Mouse (Mus musculus) monocyte, adult 5-6 weeks (primary cell): Measurements from ENCODE around the gene Ubqln4. TPM values are rescaled to one million over a fixed set of nuclear protein-coding genes. Genes with fewer than 3 reads are reported as not detected.
A peak's percentile ranks its signal among the peaks of the same experiment; 100 is the strongest.

Experiments
- ATAC-seq: fragments of 153-309, 156-312 bp; replicated peaks from 2 replicates; pipeline ENCODE4 v1.8.0; 2017; ENCODE audit warnings: mild to moderate bottlenecking; ENCODE audit not compliant: low TSS enrichment, insufficient number of reproducible peaks, severe bottlenecking, poor library complexity, low FRiP score
- total RNA-seq: library from RNA; stranded (forward); fragments of 200-1000, 200-491, 200-594 nt; gene quantifications from 3 replicates; pipeline ENCODE4 v1.2.3, GENCODE M21; 2017

Gene Ubqln4
- total RNA-seq, 1 experiment from 2014 or later, result 19.6 TPM

DNA sequence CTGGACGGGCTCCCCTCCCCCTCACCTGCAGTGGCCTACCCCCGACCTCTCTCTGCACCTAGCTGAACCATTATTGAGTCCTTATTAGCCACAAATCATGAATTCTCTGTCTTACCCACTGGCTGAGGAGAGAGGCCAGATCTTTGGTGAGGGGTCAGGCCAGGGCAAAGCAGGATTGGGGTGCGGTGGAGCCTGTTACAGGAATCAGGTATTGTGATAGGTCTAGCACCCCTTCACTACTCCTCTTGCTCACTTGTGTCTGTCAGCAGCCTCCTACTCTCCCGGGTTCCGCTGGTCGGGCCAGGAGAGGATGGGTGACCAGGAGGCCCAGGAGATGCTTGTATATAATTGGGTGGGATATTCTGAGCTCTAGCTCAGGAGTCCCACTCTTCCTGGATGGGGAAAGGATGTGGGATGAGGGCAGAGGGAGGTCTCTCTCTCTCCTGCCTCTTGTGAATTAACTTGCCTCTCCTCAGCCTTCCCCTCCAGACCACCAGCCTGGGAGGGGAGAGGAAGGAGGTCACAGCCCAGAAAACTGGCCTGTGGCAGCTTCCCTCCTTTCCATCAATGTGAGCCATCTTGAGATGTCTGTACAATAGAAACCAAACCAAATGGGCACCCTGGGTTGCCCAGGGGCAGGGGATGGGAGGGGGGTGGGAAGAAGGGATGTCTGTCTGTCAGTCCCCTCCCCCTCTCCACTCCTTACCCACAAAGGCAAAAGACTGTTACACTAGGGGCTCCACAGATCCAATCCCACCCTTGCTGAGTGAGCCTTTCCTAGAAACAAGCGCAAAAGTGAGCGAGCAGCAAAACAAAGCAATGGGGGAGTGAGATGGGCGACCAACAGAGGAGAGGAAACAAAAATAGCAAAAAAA is 15.1 kb upstream of the Ubqln4 start:
- ATAC-seq, result no peak

DNA sequence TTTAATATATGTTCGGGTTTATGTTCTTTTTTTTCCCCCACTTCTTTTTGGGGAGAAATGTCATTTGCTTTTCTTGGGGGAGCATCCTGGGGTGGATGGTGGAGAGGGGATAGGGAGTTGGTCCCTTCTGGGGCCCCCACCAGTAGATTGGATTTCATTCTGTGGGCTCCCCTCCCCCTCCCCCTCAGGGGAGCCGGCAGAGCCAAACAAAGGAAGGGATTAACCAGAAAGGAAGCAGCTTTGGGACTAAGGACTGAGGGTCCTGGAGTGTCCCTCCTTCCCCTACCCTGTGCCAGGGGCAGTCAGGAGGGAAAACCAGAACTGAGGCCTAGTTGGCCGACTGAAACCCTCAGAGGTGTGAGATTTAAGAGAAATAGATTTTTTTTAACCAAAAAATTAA is 14.2 kb upstream of the Ubqln4 start:
- no peak for ATAC-seq

DNA sequence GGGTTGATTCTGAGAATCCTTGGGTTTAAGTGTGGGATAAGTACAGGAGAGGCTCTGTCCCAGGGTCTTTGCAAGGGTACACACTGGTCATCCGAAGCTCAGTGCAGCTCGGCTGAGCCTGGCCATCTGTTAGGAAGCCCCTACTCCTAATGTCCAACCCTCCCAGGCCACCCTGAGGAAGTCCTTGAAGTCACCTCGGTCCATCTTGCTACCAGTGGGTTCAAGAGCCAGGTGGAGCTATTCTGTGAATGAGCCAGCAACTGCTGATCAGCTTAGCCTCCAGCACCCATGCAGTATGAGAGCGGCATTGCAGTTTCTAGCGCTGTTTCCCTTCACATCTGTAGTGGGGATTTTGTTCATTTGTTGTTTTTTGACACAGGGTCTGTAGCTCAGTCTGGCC is 13.5 kb upstream of the Ubqln4 start:
- ATAC-seq, result no peak

DNA sequence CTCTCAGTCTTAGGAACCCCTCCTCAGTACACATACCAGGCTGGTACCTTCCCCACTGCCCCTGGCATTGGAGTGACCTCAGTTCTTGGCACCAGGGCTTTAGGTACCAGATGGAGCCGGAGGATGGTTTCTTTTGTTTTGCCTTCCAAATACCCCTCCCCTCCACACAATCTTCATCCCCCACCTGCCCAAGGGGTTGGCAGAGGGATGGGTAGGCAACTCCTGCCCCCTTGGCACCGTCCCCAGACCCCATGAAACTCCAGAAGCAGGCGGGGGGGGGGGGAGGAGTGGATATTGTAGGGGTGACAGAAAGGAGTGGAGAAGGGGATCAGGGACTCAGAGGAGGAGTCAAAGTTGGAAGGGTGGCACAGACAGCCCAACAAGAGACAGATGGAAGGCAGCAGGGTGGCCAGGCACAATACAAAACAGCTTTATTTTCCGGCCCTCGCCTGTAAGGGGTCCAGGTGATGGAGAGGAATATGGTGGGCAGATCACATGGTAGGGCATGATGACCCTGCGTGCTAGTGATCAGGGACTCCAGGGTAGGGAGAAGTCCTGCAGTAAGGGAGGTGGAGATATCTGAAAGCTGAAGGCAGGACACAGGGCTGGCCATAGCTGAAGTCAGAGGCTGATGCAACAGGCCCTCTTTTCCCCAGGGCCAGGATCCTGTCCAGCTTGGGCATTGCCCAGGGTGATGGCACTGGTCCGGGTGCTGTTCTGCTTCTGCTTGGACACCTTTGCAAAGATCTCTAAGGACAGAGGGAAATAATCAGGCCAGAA is 11.7 kb upstream of the Ubqln4 start:
- no peak for ATAC-seq

DNA sequence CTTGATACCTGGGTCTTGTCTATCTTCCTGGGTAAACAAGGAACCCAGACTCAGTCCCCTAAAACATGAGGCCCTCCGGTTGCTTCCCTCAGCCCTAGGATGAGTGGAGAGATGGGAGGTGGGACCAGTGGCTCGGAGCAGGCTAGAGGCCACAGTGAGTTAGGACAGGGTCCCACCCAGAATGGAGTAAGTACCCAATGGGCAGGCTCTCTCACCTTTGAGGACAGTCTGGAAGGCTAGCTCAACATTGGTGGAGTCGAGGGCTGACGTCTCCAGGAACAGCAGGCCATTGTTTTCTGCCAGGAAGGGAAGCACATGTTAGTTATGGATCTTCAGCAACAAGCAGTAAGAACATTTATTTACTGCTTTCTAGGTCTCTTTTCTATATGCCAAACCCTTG is 11.1 kb upstream of the Ubqln4 start:
- no peak for ATAC-seq

DNA sequence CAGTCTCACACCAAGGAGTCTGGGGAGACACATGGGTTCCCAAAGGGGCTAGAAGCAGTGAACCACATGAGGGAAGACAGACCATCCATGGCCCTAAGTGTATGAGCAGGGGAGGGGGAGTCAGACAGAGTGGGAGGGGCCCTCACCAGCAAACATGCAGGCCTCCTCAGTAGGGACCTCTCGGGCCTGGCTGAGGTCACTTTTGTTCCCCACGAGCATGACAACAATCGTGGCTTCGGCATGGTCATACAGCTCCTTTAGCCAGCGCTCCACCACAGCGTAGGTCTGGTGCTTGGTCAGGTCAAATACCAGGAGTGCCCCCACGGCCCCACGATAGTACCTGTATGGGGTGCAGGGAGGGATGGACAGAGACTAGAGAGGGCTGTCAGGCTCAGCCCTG is 10.4 kb upstream of the Ubqln4 start:
- no peak for ATAC-seq

DNA sequence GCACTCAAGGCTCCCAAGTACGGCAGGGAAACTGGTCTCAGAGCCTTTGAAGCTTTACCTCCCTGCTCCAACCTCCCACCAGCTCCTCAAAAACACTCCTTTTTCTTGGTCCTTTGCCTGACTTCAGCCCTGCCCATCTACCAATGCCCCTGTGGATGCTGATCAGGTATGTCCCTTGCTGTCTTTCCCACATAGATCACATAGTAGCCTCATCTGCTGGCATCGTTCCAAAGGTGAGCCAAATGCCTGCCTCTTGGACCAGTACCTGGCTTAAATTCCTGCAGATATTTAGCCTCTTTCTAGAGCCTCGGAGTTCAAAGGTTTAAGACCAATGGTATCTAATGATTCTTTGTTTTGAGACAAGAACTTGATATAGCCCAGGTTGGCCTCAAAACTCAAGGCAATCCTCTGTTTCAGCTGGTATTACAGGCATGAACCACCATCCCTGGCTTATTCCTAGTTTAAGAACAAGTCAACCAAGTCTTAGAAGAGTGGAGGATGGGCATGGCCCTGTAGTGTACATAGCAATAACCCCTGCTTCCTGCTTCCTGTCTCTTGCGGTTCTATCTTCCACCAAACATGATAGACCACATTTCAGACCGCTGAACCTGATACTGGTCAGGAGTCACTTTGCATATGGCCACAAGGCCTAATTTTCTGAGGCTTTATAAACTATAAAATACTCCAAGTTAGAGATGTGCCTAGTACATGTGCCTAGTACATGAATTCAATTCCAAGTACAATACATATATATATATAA is 9.7 kb upstream of the Ubqln4 start:
- no peak for ATAC-seq

DNA sequence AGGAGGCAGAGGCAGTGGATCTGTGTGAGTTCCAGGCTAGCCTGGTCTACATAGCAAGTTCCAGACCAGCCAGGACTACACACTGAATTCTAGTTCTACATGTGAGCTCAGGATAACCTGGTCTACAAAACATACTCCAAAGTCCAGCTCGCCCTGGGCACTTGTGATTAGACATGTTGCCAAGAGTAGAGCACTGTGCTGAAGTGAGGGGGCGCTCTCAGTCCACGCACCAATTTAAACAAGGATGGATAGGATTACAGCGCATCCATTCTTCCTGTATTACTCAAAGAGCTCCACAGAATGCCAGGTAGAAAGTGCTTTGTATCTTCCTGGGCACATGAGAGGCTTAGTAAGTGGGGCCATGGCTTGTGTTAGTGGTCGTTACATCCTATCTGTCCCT is 9.0 kb upstream of the Ubqln4 start:
- no peak for ATAC-seq

DNA sequence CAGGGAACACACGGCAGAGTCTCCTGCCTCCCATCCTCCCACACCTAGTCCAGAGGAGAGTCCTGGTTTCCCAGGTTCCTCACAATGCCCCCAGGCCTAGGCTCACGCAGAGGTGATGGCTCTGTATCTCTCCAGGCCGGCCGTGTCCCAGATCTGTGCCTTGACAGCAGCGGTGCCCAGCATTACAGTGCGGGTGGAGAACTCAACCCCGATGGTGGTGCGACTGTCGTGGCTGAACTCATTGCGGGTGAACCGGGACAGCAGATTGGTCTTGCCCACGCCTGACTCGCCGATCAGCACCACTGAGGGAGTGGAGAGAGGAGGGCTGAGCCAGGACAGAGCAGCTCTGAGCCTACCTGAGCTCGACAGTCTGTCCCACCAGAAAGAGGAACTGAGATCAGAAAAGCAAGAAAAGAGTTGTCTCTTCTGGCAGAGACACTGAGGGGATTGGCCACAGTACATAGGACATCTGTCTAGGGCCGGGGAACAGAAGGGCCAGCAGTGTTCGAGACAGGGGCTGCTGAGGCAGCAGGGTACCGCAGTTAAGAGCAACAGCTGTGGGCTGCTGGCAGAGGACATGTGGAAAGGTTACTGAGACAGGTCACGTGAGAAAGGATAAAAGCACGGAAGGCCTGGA is 8.5 kb upstream of the Ubqln4 start:
- ATAC-seq, result 0 out of 2 replicates have a peak, but pooled peaks have one; percentile 6

DNA sequence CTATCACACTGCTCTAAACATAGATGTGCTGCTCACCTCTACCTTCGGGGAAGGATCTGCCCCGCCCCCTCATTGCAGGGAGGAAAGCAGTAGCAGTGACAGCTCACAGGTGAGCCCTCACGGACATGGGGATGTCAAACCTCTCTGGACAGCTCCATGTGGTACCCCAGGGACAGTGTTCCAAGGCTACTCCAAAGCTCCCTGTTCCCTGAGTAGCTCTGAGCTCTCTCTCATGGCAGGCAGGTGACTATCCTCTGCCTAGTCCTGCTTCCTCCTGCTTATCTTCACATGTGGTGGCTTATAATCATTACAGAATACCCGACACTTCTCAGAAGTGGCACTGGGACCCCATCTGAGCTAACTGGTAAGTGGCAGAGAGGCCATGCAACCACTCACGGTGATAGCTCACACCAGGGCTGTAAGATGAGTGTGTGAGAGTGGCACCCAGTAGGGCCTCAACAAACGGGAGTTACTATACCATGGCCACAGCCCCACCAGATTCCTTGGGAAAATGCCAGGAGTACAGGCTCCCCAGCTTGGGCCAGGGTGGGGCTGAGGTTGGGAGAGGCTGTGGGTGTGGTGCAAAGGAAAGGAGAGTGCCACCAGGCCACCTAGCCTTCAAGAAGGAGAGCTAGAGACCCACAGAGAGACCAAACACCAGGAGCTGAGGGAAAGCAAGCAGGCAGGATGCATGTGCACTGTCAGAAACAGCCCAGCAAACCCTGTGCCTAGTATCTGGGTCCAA is 6.7 kb upstream of the Ubqln4 start:
- no peak for ATAC-seq

DNA sequence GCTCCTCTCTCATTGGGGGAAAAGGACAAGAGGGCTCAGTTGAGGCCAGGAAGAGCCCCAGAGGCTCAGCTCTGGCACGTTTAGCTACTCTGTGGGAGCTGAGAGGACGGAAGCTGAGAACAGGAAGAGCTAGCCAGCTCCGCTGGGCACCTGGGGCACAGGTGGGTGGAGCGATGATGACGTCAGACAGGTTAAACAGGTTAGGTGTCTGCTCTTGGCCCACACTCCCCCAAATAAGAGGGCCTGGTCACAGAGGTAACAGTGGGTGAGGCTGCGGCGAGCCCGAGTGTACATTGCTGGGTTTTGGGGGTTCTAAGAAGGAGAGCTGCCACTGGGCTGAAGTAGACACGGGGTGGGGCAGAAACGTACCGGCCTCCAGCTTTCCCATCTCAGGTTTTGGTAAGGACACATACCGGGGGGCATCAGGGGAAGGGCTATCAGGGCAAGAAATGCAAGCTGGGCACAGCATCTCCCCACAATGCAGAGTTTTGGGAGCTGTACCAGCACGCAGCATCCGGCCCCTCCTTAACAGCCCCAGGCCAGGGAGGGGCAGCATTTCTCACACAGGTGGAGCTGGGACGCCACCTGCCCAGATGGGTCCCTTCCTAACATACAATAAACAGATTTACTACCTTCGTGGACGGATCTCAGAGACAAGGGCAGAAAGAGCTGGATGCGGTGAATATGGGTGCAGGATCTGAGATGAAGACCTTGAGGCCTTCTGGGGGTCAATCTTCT is 5.2 kb upstream of the Ubqln4 start, which contains the start of gene Rab25:
Gene Rab25, minus strand, starts transcription at position 121 of the 738 bp plus-strand sequence.
- ATAC-seq, result no peak

DNA sequence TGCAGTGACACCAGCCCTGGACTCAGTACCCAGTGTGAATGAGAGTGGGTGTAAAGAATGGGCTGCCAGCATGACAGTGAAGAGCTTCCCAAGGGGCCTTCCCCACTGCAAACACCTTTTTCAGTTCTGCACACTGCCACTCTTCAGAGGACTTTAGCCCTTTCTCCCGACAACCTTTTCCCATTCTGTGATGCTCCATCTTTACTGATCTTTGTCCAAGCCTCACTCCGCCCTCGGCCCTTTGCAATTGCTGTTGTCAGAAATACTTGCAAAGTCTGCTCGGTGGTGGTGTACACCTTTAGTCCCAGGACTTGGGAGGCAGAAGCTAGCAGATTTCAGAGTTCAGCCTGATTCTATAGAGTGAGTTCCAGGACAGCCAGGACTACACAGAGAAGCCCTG is 2.0 kb upstream of the Ubqln4 start:
- ATAC-seq, result no peak

DNA sequence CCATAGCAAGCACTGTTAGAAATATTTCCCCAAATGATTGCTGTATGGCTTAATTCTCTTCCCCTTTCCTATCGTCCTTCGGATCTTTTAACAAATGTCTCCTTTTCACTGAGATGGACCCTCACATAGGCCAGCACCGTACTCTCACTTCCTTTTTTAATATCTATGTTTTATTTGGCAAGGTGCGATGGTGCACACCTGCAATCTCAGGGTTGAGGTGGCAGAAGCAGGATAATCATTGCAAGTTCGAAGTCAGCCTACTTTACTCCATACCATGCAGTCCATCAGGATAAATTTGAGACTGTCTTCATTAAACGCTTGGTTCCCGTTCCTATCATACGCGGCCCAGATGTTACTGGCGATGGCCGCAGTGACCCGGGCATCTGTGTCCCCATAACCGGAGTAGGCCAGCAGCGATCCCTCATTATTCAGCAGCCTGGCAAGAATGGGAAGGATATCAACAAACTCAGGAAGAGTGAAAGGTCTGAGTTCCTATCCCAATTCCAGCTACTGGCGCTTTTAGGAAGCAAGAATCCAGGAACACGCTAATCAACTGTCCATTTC is 1.4 kb upstream of the Ubqln4 start:
- ATAC-seq, result no peak

DNA sequence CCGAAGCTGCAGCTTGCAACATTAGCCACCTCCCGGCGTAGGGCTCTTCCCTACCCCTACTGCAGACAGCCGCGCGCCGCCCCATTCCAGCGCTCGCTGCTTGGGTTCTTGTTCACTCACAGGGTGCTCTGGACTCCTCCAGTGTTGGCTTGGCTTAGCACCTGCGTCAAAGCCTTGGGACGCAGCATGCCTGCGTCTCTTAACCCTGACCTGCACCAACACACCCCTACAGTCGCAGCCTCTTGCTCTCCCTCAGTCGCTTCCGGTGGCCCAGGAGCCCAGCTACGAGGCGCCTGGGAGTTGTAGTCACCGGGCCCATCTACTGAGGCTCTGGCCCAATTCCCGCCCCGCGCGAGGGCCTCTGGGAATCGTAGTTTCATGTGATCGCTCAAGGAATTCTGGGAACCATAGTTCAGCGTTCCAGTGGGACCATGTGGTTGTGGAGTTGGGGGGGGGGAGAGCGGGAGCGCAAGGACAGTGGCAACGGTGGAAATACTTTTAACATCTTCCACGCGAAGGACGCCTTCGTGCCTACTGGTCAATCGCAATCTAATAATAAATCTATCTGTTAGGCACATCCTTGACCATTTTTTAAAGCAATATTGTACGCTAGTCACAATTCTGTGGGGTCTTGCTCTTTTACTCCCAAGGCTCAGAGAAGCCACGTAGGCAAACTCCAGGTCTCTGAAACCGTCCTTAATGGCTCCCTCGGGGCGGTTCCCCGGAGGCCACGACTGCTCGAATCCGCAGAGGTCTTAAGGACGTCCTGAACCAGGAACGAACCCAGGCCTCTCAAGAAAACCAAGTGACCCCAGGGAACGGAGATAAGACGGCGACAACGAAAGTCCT is 658 bp upstream of the Ubqln4 start, which contains the start of gene Lamtor2:
Gene Lamtor2, minus strand, starts transcription at position 399 of the 849 bp plus-strand sequence.
- peak; percentile 92 for ATAC-seq

DNA sequence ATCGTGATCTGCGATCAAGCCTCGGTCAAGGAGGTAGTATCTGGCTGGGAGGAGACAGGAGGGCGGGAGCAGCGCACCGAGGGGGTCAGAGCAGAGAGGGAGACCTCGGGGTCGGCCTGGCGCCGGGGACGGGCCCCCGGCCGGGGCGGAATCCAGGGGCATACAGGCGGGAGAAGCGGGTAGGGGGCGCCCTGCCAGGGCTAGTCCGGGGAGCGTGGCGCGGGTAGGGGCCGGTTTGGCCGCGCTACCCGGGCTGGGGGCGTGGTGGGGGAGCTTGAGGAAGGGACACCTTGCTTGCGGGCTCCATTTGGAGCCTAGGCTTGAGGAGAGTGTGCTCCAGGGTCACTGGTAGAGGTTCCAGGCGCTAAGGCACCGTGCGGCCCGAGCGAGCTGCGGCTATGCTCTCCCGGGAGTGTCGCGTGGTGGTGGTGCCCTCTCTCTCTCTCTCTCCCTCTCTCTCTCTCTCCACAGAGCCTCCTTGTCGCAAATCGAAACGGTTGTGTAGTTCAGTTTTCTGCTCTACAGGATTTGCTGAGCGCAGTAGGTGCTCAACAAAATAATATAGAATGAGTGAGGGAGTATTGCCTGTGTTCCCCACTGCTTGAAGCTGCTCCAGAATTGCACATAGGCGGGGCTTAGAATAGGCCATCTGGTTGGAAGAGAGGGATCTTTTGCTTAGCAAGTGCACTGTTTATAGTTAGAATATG is 475 bp downstream of the Ubqln4 start:
- ATAC-seq, result no peak
